21 mouse cellular contexts compared by ENCODE assay signal in the genomic region with DNA sequence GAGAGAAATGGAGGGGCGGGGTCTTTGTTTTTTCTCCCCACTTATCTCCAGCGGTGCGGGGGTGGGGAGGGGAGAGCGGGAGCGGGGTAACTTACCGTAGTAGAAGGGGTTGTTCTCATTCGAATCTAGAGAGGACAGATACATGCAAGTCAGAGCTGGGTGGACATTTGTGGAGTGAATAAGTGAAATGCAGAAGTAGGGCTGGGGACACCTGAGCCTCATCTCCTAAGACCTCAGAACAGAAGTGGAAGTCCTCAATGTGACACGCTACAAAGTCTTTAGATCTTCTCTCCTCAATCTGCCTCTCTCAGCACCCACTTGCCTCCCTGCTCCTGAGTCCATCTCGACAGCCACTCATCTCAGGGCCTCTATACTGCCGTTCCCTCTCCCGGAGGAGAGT. TPM values are rescaled to one million over a fixed set of nuclear protein-coding genes. Genes with fewer than 3 reads are reported as not detected.
"Had no signal": no experiment of that assay in that cellular context is flagged by ENCODE, and none has a peak within 500 bp of the region (broad histone marks: within the 10 kb centered on the region; RNA-seq: fewer than 3 reads in every experiment).

No protein-coding gene starts in this region.

- DNase-seq: kidney, adult 11 months; kidney, adult 8-10 months; kidney, postnatal 10 days; left cerebral cortex, postnatal 4 days; liver, embryonic 13.5 days; lung, adult 2 months; lung, postnatal 14 days; right cerebral cortex, adult 18-20 months; right cerebral cortex, postnatal 4 days; thymus, adult 18-20 months had no signal

- H3K4me3 ChIP-seq: intestine, embryonic 15.5 days; kidney, embryonic 15.5 days; limb, embryonic 12.5 days; limb, embryonic 15.5 days; liver, embryonic 13.5 days; midbrain, embryonic 12.5 days; midbrain, embryonic 15.5 days; neural tube, embryonic 12.5 days; neural tube, embryonic 15.5 days had no signal

- H3K36me3 ChIP-seq: intestine, embryonic 15.5 days; kidney, embryonic 15.5 days; limb, embryonic 12.5 days; limb, embryonic 15.5 days; liver, embryonic 13.5 days; midbrain, embryonic 12.5 days; midbrain, embryonic 15.5 days; neural tube, embryonic 12.5 days; neural tube, embryonic 15.5 days had no signal

- H3K27ac ChIP-seq: intestine, embryonic 15.5 days; kidney, embryonic 15.5 days; limb, embryonic 12.5 days; limb, embryonic 15.5 days; liver, embryonic 13.5 days; midbrain, embryonic 12.5 days; midbrain, embryonic 15.5 days; neural tube, embryonic 12.5 days; neural tube, embryonic 15.5 days; stomach, postnatal 0 days had no signal

- H3K4me1 ChIP-seq: intestine, embryonic 15.5 days; limb, embryonic 12.5 days; limb, embryonic 15.5 days; midbrain, embryonic 12.5 days; midbrain, embryonic 15.5 days; neural tube, embryonic 12.5 days; neural tube, embryonic 15.5 days had no signal

- H3K27me3 ChIP-seq: intestine, embryonic 15.5 days; limb, embryonic 15.5 days; midbrain, embryonic 15.5 days; neural tube, embryonic 12.5 days had no signal

- ATAC-seq: intestine, embryonic 15.5 days; midbrain, embryonic 15.5 days had no signal

RNA-seq across cellular contexts. Expression of gene Fxyd1, which starts 21.7 kb away (rescaled TPM):
- total RNA-seq: megakaryocyte, adult 5-6 weeks had no signal

RNA-seq across cellular contexts. Expression of gene Fxyd3, which starts 41.2 kb away (rescaled TPM):
- total RNA-seq: left cerebral cortex, postnatal 14 days; left cerebral cortex, postnatal 4 days; megakaryocyte, adult 5-6 weeks had no signal
- polyA plus RNA-seq: midbrain, embryonic 15.5 days had no signal
